Mouse (Mus musculus): ENCODE results near the gene Thumpd3.

DNA sequence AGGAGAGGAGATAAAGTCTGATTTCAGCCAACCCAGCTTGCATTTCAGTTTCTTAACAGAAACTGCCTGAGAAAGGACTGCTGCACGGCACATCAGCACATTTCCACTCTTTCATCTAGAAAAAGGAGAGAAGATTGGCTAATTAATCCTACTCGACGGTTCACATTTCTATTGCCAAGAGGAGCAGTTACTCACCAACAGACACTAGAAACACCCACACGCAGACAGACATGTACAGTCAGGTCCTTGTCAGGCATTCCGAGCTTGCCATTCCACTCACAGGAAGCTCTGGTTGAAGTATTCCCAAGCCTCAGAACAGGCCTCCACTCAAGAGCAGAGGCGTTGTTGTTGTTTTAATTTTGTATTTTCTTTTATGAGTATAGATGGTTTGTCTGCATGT is 11.6 kb upstream of the Thumpd3 start:
- TF ChIP-seq CTCF (IDR thresholded peaks at IDR 0.05; ENCODE audit: borderline replicate concordance, insufficient read depth, low read length) (no peak), POLR2A (IDR thresholded peaks at IDR 0.05; ENCODE audit: low read depth, low read length) (no peak)

All from embryonic fibroblast, embryonic 13.5 days (primary cell).